In genomic region chr6:74735661-74736060, GRCm38 (mm10) we compare ENCODE assay signal across 18 mouse cellular contexts.
"Had no signal": no experiment of that assay in that cellular context is flagged by ENCODE, and none has a peak within 500 bp of the region (broad histone marks: within the 10 kb centered on the region; RNA-seq: fewer than 3 reads in every experiment).

No protein-coding gene starts in this region.

- H3K4me3 ChIP-seq: liver, embryonic 12.5 days; liver, embryonic 15.5 days; lung, embryonic 15.5 days; megakaryocyte, embryonic 14.5 days had no signal

- H3K4me1 ChIP-seq: liver, embryonic 12.5 days; liver, embryonic 15.5 days; lung, embryonic 15.5 days; megakaryocyte, embryonic 14.5 days had no signal

- H3K27ac ChIP-seq: liver, embryonic 12.5 days; liver, embryonic 15.5 days; lung, embryonic 15.5 days; stomach, postnatal 0 days had no signal

- DNase-seq: kidney, adult 8-10 months; kidney, postnatal 14 days; kidney, postnatal 4 days; liver; lung, adult 18-20 months; lung, postnatal 10 days; lung, postnatal 36 days; midbrain, embryonic 14.5 days; right cerebral cortex, adult 18-20 months; right cerebral cortex, postnatal 14 days; right cerebral cortex, postnatal 4 days; thymus, adult 2 months; thymus, postnatal 14 days had no signal

- H3K27me3 ChIP-seq: liver, embryonic 12.5 days; liver, embryonic 15.5 days; lung, embryonic 15.5 days; megakaryocyte, embryonic 14.5 days had no signal

- H3K36me3 ChIP-seq: liver, embryonic 12.5 days; liver, embryonic 15.5 days; lung, embryonic 15.5 days had no signal
